Mouse (Mus musculus) hematopoietic stem cell, adult 5-6 weeks (primary cell): ENCODE results near the gene Srr. TPM values are rescaled to one million over a fixed set of nuclear protein-coding genes. Genes with fewer than 3 reads are reported as not detected.

Experiments used
- ATAC-seq, 2 experiments: fragments of 125-278 bp in 1 of 2; replicated peaks in 1 of 2; 2 replicates each; pipeline ENCODE4 v1.8.0; 2016 to 2017; ENCODE audit warnings: inconsistent platforms in 2 of 2, mild to moderate bottlenecking in 2 of 2, moderate number of reproducible peaks in 2 of 2, low read depth in 1 of 2, moderate TSS enrichment in 1 of 2; ENCODE audit not compliant: low FRiP score in 2 of 2, poor library complexity in 2 of 2, severe bottlenecking in 2 of 2, insufficient read depth in 1 of 2, low TSS enrichment in 1 of 2
- total RNA-seq: library from RNA; stranded (forward); fragments of 172-1452, 232-1000 nt; gene quantifications from 2 replicates; pipeline ENCODE4 v1.2.3, GENCODE M21; 2017

Srr gene
- 8.5 and 9.0 TPM in 2 replicates for total RNA-seq

DNA sequence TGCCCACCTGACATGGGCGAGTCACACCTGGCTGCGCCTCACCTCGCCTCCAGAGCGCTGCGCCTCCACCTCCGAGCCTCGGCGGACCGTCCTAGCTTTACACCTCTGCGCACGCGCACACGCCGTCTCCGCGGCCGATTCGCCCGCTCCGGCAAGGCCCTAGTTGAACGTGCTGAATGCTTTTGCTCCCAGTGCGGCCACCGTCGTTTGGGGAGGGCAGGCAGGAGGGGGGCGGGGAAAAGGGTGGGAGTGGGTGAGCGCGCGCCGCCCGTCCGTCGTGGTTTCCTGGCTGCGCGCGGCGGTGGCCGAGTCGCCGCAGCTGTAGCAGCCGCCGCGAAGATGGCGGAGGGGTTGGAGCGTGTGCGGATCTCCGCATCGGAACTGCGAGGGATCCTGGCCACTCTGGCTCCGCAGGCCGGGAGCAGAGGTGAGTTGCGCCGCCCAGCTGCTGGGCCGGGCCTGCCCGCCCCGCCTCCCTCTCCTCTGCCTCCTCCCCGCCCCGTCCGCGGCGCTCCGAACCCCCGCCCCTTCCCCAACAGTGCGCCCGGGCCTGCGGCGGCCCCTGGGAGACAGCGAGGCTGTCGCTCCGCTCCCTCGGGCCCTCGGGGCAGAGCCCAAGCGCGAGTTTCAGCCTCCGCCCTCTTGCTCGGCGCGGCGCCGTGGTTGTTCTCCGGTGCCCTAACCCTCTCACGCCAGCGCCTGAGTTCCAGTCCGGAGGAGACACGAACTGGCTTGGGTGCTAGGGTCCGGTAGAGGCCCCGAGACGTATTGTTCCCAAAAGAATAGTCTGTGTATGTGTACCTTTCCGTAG, at the start of gene Srr, which contains the start of gene Smg6:
TSS of gene Srr (minus strand) at position 372 of the 811 bp plus-strand sequence.
TSS of gene Smg6 (plus strand) at position 247 of the 811 bp plus-strand sequence.
- peak; percentile 74 to 91 for ATAC-seq

GRCm38 (mm10) chr11:74974615-74975014, 48.9 kb upstream of the Srr start:
- ATAC-seq, result no peak

- no peak for ATAC-seq
Measured at GRCm38 (mm10) chr11:74973290-74974157, 47.8 kb upstream of the Srr start.

- no peak for ATAC-seq
Measured at GRCm38 (mm10) chr11:74965516-74965915, 39.8 kb upstream of the Srr start.

DNA sequence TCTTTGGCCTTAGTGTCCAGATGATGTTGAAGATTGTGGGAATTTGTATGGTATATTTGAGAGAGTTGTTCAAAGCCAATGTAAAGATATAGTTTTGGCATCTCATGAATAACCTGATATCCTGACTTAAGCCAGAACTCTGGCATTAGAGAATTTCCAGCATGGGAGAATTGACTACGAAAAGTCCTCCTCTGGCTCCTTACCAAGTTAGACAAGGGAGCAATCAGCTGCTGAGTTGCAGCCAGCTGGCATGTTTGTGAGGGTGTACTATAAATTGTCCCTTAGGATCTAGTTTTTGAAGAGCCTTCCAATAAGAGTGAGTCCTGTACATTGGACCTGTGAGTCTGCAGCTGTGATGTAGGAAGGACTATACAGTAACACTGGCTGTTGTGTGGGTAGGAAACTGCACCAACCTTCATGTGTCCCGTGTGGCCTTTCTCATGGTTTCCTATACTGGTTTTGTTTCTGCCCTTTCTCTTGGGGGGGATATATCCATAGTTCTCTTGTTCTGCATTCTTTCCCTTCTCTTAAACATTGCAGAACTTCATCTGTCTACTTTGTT, 37.2 kb upstream of the Srr start:
- no peak for ATAC-seq

DNA sequence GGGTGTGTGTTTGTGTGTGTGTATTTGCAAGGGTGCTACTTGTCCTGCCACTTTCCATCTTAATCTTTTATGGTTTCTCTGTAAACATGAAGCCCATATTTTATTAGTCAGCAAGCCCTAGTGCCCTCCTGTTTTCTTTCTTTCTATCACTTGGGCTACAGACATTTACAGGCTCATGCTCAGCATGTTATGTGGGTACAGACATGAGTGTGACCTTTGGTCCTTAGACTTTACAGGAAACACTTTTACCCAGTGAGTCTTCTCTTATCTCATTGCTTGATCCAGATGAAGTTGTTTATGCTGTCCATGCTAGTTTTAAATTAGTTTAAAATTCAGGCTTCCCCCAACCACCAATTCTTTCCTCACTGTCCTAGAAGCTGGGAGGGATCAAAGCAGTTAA, 36.2 kb upstream of the Srr start:
- no peak for ATAC-seq

GRCm38 (mm10) chr11:74960031-74960551, 34.3 kb upstream of the Srr start:
- peak; percentile 43 to 66; a peak in 3 of 4 replicates for ATAC-seq

DNA sequence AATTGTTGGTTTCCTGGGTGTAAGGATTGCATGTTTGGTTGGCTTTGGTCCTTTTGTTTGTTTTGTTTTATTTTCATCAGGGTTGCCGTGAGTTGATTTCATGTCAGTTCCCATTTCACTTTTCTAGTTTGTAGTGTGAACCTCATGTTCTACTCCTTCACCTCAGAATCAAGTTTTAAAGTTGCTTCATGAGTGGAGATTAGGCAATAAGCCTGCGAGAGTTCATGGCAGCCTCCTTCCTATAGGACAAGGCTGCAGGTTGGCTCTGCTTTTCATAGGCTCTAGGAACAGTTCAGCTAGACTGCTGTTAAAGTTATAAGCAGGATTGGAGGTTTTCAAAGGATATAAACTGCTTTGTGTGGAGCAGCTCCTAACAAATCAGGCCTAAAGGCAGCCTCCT, 33.8 kb upstream of the Srr start:
- ATAC-seq, result peak; percentile 14 to 20; a peak in 1 of 4 replicates

GRCm38 (mm10) chr11:74957600-74957999, 31.9 kb upstream of the Srr start:
- ATAC-seq, result no peak

- ATAC-seq, result no peak
Measured at GRCm38 (mm10) chr11:74956006-74956405, 30.3 kb upstream of the Srr start.

DNA sequence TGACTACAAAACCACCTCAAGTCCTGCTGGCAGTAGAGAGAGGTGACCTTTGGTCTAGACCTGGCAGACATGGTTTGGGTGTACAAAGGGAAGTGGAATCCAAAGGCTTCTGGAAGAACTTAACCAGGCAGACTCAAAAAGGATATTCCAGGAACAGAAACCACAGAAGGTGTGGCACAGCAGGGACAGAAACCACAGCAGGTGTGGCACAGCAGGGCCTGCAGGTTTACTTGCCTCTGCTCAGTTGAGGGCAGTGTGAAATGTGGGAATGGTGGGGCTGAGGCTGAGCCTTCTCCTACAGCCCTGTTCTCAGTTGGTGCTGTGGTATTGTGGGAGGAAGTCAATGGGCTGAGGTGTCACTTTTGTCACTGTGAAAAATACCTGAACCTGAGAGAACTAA, 29.2 kb upstream of the Srr start:
- ATAC-seq, result peak; percentile 32 to 48

DNA sequence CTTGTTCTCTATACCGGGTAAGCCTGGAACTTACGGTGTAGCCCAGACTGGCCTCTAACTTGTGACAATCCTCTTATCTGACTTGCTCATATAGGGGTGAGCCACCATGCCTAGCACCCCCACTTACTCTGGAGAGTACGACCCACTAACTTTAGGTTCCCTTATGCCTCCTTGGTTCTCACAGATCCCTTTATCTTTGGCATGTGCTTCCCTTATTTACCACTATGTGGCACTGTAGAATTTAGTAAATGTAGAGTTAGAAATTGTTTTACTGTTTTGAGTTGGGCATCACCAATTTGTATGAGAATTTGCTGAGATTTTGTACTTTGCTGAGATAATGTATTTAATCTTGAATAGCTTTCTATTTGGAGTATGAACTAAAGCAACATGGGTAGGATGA, 20.6 kb upstream of the Srr start:
- ATAC-seq, result 0 out of 4 replicates have a peak, but pooled peaks of 1 of the 2 experiments have one; percentile 27

GRCm38 (mm10) chr11:74930391-74930790, 4.6 kb upstream of the Srr start:
- no peak for ATAC-seq

DNA sequence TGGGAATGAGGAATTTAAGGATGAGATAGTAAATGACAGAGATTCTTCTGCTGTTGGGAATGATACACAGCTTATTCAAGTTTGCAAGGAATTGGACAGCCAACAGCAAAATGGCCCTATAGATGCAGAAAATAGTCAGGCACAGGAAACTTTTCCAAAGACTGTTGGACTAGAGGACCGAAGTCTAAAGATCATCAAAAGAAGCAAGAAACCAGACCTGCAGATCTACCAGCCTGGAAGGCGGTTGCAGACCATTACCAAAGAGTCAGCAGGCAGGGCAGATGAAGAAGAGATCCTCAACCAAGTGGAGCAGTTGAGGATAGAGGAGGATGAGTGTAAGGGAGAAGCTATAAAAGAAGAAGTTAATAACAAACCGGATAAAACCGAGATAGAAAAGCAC, 3.4 kb upstream of the Srr start:
- no peak for ATAC-seq

DNA sequence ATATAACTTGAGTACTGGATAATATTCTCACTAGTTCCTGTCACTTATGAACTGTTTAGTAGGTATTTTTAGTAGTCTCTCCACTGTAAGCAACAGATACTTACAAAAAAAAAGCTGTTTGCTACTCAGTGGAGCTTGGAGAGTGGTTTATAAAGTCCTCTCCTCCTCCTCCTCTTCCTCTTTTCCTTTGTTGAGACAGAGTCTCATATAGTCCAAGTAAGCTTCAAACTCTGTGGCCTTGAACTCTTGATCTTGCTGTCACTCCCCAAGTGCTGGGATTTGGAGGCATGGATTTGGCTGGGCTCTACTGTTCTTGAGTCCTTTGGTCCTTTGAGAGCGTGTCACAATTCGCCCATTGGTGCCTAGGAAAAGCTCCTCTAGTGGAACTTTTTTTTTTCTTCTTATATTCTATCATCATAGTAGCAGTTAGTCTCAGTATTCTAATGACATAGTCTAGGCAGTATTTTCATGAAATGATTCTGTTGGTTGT, 1.5 kb upstream of the Srr start:
- ATAC-seq, result no peak

DNA sequence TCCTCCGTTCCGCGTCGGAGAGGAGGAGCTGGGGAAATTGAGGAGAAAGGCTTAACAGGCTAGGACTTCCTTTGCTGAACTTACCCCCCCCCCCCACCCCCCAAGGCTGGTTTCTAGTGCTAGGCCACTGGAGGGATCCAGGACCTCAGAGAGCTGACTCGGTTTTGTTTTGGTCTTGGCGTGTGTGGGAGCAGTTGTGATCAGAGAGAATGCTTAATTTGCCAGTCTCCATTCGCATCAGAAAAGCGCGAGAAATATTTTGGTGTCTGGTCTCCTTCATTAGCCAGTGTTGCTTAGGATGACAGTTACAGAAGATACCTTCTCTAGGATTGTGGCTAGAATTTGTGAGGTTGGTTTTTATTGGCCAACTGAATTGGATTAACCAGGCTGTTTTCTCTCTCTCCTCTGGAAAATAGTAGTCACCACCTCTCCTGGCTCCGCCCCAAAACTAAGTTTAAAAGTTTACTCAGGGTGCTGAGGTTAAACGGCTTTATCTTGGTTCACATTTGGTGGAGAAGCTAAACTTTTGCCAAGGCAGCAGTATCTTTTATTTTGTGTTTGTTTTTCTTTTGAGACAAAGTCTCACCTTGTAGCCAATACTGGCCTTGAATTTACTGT, 749 bp upstream of the Srr start:
- peak; percentile 17 to 26; a peak in 1 of 4 replicates for ATAC-seq

GRCm38 (mm10) chr11:74924149-74924548, 1.6 kb downstream of the Srr start:
- no peak for ATAC-seq
